Mouse (Mus musculus) right cerebral cortex, adult 18-20 months (tissue): ENCODE results near the gene Ncoa3.

Experiments used
- DNase-seq: peaks from one replicate; pipeline ENCODE4 v3.0.0; 2022; ENCODE audit warnings: mixed read lengths

The Ncoa3 gene

DNA sequence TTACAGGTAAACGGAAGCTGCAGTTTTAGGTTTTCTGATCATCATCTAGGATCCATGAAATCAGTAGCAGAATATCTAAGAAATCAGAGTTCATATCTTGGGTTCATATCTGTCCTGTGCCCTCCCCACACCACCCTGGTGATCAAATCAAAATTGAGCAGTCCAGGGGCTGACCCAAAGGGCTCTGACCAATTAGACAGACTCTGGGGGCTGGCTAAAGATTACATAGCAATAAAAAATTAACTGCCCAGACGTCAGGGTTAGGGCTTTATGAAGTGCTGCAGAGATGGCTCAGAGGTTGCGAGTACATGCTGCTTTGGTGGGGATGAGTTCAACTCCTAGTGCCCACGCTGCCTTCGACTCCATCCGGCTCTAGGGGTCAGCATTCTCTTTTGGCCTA, 14.6 kb downstream of the Ncoa3 start:
- no peak for DNase-seq

- DNase-seq: no peak
These were observed 16.3 kb downstream of the Ncoa3 start for GRCm38 (mm10) chr2:166008558-166009392.

- peak; percentile 47 for DNase-seq
These were observed 17.0 kb downstream of the Ncoa3 start for GRCm38 (mm10) chr2:166009393-166009947.

- DNase-seq: peak; percentile 19
These were observed 17.9 kb downstream of the Ncoa3 start for GRCm38 (mm10) chr2:166010321-166010720.

DNA sequence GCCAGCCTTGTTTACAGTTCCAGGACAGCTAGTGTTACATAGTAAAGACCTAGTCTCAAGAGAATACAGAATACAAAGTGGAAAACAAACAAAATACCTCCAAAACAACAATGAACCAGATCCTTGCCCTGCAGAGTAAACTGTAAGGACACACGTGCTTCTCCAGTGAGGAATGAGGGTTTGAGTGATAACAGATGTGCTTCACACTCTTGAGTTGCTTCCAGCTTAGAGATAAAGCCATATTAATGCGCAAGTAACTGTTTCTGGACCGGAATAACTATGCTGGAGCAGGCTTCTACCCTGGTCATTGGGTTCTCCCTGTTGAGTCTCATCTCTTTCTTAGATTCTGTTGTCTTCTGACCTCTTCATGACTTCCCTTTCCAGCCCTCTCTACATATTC, 19.0 kb downstream of the Ncoa3 start:
- DNase-seq: no peak

GRCm38 (mm10) chr2:166012145-166012544, 19.7 kb downstream of the Ncoa3 start:
- no peak for DNase-seq

- no peak for DNase-seq
These were observed 26.3 kb downstream of the Ncoa3 start for GRCm38 (mm10) chr2:166018769-166019168.

GRCm38 (mm10) chr2:166020026-166020425, 27.6 kb downstream of the Ncoa3 start:
- DNase-seq: no peak

GRCm38 (mm10) chr2:166021073-166021610, 28.7 kb downstream of the Ncoa3 start:
- DNase-seq: no peak

DNA sequence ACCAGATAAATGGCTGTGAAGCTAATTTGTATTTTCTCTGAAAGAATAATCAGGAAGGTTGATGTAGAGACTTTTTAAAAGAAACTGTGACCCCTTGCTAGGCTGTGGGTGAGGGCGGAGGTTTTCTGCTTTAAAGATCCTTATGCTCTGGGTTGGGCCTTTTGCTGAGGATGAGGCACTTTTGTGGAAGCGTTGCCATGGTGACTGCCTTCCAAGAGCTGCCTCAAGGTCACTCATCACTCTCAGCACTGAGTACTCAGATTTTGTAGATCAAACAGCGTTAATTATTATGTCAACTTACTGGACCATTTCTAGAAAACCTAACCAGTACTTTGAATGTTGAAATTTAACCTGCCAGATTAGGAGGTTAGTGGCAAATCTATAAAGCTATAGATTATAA, 29.2 kb downstream of the Ncoa3 start:
- DNase-seq: peak; percentile 38

GRCm38 (mm10) chr2:166022327-166022726, 29.9 kb downstream of the Ncoa3 start:
- DNase-seq: no peak

DNA sequence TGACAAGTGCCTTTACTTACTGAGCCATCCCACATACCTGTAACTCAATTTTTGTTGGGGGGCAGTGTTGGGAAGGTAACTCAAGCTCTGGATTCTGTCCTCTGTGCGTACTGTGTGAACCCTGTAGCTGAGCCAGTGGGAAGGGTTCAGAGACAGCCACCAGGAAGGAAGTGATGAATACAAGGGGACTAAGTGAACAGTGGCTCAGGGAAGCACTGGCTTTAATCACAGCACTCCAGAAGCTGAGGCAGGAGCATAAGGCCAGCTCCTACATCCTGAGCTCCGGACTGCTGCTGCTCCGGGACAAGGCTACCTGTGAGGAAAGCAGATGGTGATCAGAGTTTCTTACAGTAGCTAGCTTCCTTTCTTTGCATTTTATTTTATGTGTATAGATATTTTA, 31.6 kb downstream of the Ncoa3 start:
- no peak for DNase-seq

DNA sequence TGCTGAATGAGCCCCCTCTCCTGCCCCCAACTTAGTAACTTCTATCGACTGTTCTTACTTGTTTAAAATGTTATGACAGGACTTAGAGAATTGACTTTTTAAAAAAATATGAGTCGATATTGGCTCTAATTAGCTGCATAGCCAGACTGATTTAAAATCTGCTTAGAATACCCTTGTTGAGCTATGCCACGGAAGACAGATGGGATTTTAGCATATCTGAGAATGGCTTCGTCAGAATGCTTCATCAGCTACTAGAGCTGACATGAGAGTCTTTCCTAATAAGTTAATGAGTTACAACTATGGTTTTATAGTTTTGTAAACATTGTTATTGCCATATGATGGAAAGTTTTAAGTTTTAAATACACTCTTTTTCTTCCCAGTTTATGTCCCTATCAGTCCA, 32.2 kb downstream of the Ncoa3 start:
- no peak for DNase-seq

- no peak for DNase-seq
These were observed 33.5 kb downstream of the Ncoa3 start for GRCm38 (mm10) chr2:166025943-166026342.

DNA sequence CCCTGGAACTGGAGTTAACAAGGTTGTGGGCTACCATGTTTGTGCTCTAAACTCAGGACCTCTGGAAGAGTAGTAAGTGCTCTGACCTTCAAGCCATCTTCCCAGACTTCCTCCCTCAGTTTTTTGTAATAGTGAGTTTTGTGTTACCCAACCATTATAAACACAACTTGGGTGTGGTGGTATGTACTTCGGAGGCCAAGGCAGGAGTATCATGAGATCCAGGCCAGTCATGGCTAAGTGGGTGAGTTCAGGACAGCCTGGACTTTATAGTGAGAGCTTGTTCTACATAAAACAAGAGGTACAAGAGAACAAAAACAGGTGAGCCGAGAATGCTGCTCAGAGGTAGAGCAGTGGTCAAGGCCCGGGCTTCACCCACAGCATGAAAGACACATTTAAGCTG, 35.4 kb downstream of the Ncoa3 start:
- DNase-seq: no peak

GRCm38 (mm10) chr2:166029232-166029631, 36.8 kb downstream of the Ncoa3 start:
- DNase-seq: no peak

- DNase-seq: no peak
These were observed 38.0 kb downstream of the Ncoa3 start for GRCm38 (mm10) chr2:166030256-166030995.

DNA sequence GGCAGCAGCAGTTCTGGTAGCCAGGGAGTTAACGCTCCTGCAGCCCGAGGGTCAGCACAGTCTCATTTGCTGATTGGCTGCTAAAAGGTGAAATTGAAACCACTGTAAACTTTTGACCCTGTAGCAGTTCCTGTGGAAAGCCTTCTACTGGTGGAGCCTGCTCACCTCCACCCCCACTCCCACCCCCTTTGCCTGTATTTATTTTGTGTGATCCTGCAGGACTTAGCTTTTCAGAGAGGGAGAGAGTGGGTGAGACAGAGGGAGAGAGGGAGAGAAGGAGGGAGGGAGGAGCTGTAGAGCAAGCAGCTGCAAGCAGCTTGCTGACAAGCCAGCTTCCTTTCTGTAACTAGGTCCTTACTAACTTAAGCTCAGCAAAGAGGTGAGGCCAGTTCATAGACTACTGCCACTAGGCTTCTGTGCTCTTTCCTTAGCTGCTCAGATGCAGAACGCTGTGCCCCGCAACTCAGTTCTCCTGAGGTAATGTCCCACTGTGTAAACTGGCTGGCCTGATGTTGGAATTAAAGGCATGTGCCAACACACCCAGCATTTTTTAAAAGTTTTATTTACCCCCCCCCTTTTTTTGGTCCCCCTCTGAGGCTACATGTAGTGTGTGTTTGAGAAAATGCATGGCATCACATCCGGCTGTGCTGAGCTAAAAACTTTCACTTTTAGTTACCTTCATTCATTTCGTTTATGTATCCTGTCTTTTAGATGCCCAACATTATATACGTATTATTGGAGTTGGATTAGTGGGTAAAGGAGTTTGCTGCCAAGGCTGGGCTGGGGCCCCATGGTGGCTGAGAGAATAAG, 38.9 kb downstream of the Ncoa3 start:
- DNase-seq: peak; percentile 61

- no peak for DNase-seq
These were observed 40.2 kb downstream of the Ncoa3 start for GRCm38 (mm10) chr2:166032628-166033027.

DNA sequence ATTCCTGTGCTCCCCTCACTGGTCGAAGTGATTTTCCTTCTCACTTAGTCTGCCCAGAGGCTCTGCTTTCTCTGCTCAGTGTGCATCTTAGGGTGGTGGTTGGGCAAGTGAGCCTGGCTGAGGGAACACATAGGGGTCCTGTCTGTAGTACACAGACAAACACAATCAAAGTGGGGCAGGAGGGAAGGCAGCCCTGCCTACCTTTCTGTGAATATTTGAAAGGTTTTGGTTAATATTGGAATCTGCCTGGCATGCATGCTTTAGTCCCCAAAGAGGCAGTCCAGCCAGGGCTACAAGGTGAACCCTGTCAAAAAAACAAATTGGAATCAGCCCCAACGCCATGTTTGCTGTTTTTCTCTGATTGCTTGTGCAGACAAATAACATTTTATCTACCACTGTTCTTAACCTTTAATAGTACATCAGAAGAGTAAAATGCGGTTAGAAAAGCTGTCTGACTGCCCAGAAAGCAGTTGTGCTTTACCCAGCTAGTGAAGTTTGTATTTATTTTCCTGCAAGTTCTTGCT, 42.6 kb downstream of the Ncoa3 start:
- no peak for DNase-seq

DNA sequence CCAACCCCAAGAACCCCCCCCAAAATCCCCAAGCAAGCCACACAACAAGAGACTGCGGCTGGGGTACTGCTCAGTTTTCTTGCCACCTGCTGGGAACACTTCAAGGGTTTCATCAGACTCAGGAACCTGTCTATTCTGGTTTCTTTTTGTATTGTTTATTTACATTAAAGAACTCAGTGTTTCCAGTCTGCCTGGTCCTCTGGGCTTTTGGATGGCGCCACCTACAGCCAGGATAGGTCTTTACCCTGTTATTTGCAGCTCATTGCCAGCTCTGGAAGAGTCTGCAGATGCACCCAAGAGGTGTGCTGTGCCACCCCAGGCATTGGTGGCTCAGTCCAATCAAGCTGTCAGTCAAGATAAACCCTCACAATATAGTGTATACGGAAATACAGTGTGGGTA, 43.3 kb downstream of the Ncoa3 start:
- DNase-seq: peak; percentile 57

DNA sequence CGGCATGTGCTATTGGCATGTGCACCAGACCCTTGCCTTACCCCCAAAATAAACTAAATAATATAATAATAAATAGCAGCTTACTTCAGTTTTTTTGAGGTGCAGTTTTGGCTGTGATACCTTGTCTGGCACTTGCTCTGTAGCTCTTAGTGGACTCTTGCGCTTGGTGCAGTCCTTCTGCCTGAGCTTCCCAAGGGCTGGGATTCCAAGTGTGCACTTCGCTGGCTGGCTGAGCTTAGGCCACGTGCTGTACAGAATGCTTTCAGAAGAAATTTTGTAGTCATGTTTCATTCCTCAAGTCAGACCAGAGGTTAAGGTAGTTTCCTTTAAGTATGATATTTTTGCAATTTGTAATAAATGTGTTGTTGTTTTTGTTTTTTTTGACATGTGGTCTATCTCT, 47.2 kb downstream of the Ncoa3 start:
- no peak for DNase-seq

GRCm38 (mm10) chr2:166042542-166042941, 50.1 kb downstream of the Ncoa3 start:
- DNase-seq: no peak
